Mouse (Mus musculus) adrenal gland, postnatal 0 days (tissue): ENCODE measurements around the gene Aox4. TPM values are rescaled to one million over a fixed set of nuclear protein-coding genes. Genes with fewer than 3 reads are reported as not detected.

Source experiments
- polyA plus RNA-seq: library from polyadenylated mRNA; unstranded; fragments of >200 nt; fragmentation: Nextera tagmentation; extraction: Ambion mirVana; gene quantifications from 2 replicates; pipeline ENCODE4 v1.2.1, GENCODE M21; 2015

Gene Aox4
- polyA plus RNA-seq: 0.11 and 0.13 TPM in 2 replicates

GRCm38 (mm10) chr1:58210203-58210602, at the start of gene Aox4:
Aox4 (plus strand) TSS chr1:58210397.

GRCm38 (mm10) chr1:58278026-58278425, 67.8 kb downstream of the Aox4 start, which contains the start of gene Aox2:
Aox2 (plus strand) TSS chr1:58278326.

Other genes starting within 250 kb of the Aox4 start
- gene Sgo2a, start 214.4 kb upstream of the Aox4 start, polyA plus RNA-seq: 3.4 and 4.4 TPM in 2 replicates
- gene Kctd18, start 191.4 kb upstream of the Aox4 start, polyA plus RNA-seq: 12.5 and 14.4 TPM in 2 replicates
- 1.4 and 4.2 TPM in 2 replicates for gene Aox1, start 180.5 kb upstream of the Aox4 start, polyA plus RNA-seq
- 6.8 and 10.2 TPM in 2 replicates for gene Aox3, start 97.3 kb upstream of the Aox4 start, polyA plus RNA-seq
- gene Aox2, start 67.9 kb downstream of the Aox4 start, polyA plus RNA-seq: 0.04 and 0.11 TPM in 2 replicates
- 189 and 235 TPM in 2 replicates for gene Bzw1, start 182.5 kb downstream of the Aox4 start, polyA plus RNA-seq
- gene Clk1, start 213.7 kb downstream of the Aox4 start, polyA plus RNA-seq: 174 and 183 TPM in 2 replicates
- gene Nif3l1, start 234.8 kb downstream of the Aox4 start, polyA plus RNA-seq: 26.0 and 27.2 TPM in 2 replicates
- 53.6 and 69.5 TPM in 2 replicates for gene Ppil3, start 235.1 kb downstream of the Aox4 start, polyA plus RNA-seq